Mouse (Mus musculus) MEL (cell line): ENCODE results near the gene Pla1a. TPM values are rescaled to one million over a fixed set of nuclear protein-coding genes. Genes with fewer than 3 reads are reported as not detected.

Experiments used
- DNase-seq: peaks from one replicate; pipeline ENCODE4 v3.0.0; 2011; ENCODE audit warnings: low read depth, low spot score
- H3K27ac ChIP-seq: 2 replicates; pipeline ENCODE4 v1.5.1; 2012; ENCODE audit warnings: low read depth, mild to moderate bottlenecking, control low read depth, low read length, moderate library complexity; ENCODE audit not compliant: control insufficient read depth
- H3K27me3 ChIP-seq, 2 experiments: fragments of 150-350 bp in 1 of 2; sonication (generic) in 1 of 2; 2 replicates each; pipeline ENCODE4 v1.6.1; 2012; ENCODE audit warnings: low read length in 2 of 2, mild to moderate bottlenecking in 2 of 2, improper control_type of control experiment in 1 of 2, moderate library complexity in 1 of 2; ENCODE audit not compliant: insufficient read depth in 2 of 2, control insufficient read depth in 1 of 2
- H3K36me3 ChIP-seq, 2 experiments: 2 replicates each; pipeline ENCODE4 v1.6.1; 2012 to 2014; ENCODE audit warnings: low read length in 2 of 2, improper control_type of control experiment in 1 of 2, inconsistent platforms in 1 of 2, mild to moderate bottlenecking in 1 of 2; ENCODE audit not compliant: insufficient read depth in 2 of 2, control insufficient read depth in 1 of 2
- H3K4me1 ChIP-seq, 2 experiments: fragments of 150-350 bp in 1 of 2; sonication (generic) in 1 of 2; 2 replicates each; pipeline ENCODE4 v1.6.1; 2012; ENCODE audit warnings: low read length in 2 of 2, improper control_type of control experiment in 1 of 2, mild to moderate bottlenecking in 1 of 2; ENCODE audit not compliant: insufficient read depth in 2 of 2, control insufficient read depth in 1 of 2
- H3K4me3 ChIP-seq, 2 experiments: fragments of 150-350 bp in 1 of 2; sonication (generic) in 1 of 2; 2 replicates each; pipeline ENCODE4 v1.5.1; 2012; ENCODE audit warnings: low read depth in 2 of 2, low read length in 2 of 2, mild to moderate bottlenecking in 2 of 2, moderate library complexity in 2 of 2, control low read depth in 1 of 2, improper control_type of control experiment in 1 of 2; ENCODE audit not compliant: control insufficient read depth in 1 of 2, insufficient read depth in 1 of 2
- H3K79me2 ChIP-seq: 2 replicates; pipeline ENCODE4 v1.6.1; 2012; ENCODE audit warnings: mild to moderate bottlenecking, low read length, moderate library complexity; ENCODE audit not compliant: control insufficient read depth, poor library complexity, insufficient read depth
- H3K9ac ChIP-seq: 2 replicates; pipeline ENCODE4 v1.6.1; 2012; ENCODE audit warnings: low read depth, mild to moderate bottlenecking, control low read depth, low read length, moderate library complexity; ENCODE audit not compliant: control insufficient read depth, poor library complexity, severe bottlenecking
- H3K9me3 ChIP-seq: fragments of 150-350 bp; sonication (generic); replicated peaks from 2 replicates; pipeline ENCODE4 v1.6.1; 2012; ENCODE audit warnings: mild to moderate bottlenecking, low read length, improper control_type of control experiment, moderate library complexity; ENCODE audit not compliant: insufficient read depth
- CTCF ChIP-seq, 3 experiments: IDR thresholded peaks in 2 of 3; conservative IDR thresholded peaks in 1 of 3; 2 replicates each; pipeline ENCODE4 v1.5.1; 2011 to 2012; ENCODE audit warnings: low read length in 3 of 3, low read depth in 2 of 3, mild to moderate bottlenecking in 2 of 3, improper control_type of control experiment in 1 of 3, inconsistent platforms in 1 of 3, mixed read lengths in 1 of 3, moderate library complexity in 1 of 3; ENCODE audit not compliant: control insufficient read depth in 1 of 3, insufficient read depth in 1 of 3, poor library complexity in 1 of 3, severe bottlenecking in 1 of 3
- ELF1 ChIP-seq: IDR thresholded peaks from 2 replicates; pipeline ENCODE4 v1.6.1; 2014; ENCODE audit warnings: low read depth, mild to moderate bottlenecking, inconsistent platforms, low read length, improper control_type of control experiment, moderate library complexity
- GABPA ChIP-seq: IDR thresholded peaks from 2 replicates; pipeline ENCODE4 v1.6.1; 2012; ENCODE audit warnings: low read depth, mild to moderate bottlenecking, inconsistent platforms, low read length, improper control_type of control experiment, moderate library complexity
- JUND ChIP-seq: IDR thresholded peaks from 2 replicates; pipeline ENCODE4 v1.6.1; 2011; ENCODE audit warnings: low read depth, mild to moderate bottlenecking, improper control_type of control experiment, low read length
- KAT2A ChIP-seq: conservative IDR thresholded peaks from 2 replicates; pipeline ENCODE4 v1.6.1; 2012; ENCODE audit warnings: low read depth, low read length, improper control_type of control experiment, inconsistent platforms
- MAX ChIP-seq: IDR thresholded peaks from 2 replicates; pipeline ENCODE4 v1.6.1; 2011; ENCODE audit warnings: low read length, improper control_type of control experiment
- MAZ ChIP-seq: IDR thresholded peaks from 2 replicates; pipeline ENCODE4 v1.6.1; 2012; ENCODE audit warnings: low read depth, mild to moderate bottlenecking, inconsistent platforms, low read length, improper control_type of control experiment
- MYB ChIP-seq: IDR thresholded peaks from 2 replicates; pipeline ENCODE4 v1.6.1; 2011; ENCODE audit warnings: mild to moderate bottlenecking, low read depth, low read length, improper control_type of control experiment
- NELFE ChIP-seq: IDR thresholded peaks from 2 replicates; pipeline ENCODE4 v1.6.1; 2011; ENCODE audit warnings: low read depth, low read length, improper control_type of control experiment
- POLR2AphosphoS2 ChIP-seq: IDR thresholded peaks from 2 replicates; pipeline ENCODE4 v1.6.1; 2011; ENCODE audit warnings: low read length, improper control_type of control experiment
- RAD21 ChIP-seq: IDR thresholded peaks from 2 replicates; pipeline ENCODE4 v1.6.1; 2011; ENCODE audit warnings: mild to moderate bottlenecking, low read depth, low read length, improper control_type of control experiment
- TAL1 ChIP-seq: IDR thresholded peaks from 2 replicates; pipeline ENCODE4 v1.6.1; 2012; ENCODE audit warnings: mild to moderate bottlenecking, inconsistent platforms, low read length, moderate library complexity, mixed read lengths
- TCF12 ChIP-seq: IDR thresholded peaks from 2 replicates; pipeline ENCODE4 v1.6.1; 2014; ENCODE audit warnings: low read depth, mild to moderate bottlenecking, inconsistent platforms, low read length, improper control_type of control experiment, moderate library complexity
- USF2 ChIP-seq, 2 experiments: IDR thresholded peaks; 2 replicates each; pipeline ENCODE4 v1.6.1; 2011 to 2012; ENCODE audit warnings: improper control_type of control experiment in 2 of 2, low read length in 2 of 2, borderline replicate concordance in 1 of 2, inconsistent platforms in 1 of 2, low read depth in 1 of 2, mild to moderate bottlenecking in 1 of 2; ENCODE audit not compliant: insufficient read depth in 1 of 2
- ZC3H11A ChIP-seq: IDR thresholded peaks from 2 replicates; pipeline ENCODE4 v1.6.1; 2012; ENCODE audit warnings: low read depth, mild to moderate bottlenecking, inconsistent platforms, low read length, improper control_type of control experiment
- ZMIZ1 ChIP-seq: IDR thresholded peaks from 2 replicates; pipeline ENCODE4 v1.6.1; 2012; ENCODE audit warnings: low read depth, mild to moderate bottlenecking, inconsistent platforms, low read length, improper control_type of control experiment, moderate library complexity
- polyA plus RNA-seq, 2 experiments: library from polyadenylated mRNA; stranded (reverse) in 1 of 2; unstranded in 1 of 2; fragments of >175 nt in 1 of 2; fragments of >200 nt in 1 of 2; gene quantifications; 2 replicates each; pipeline versions ENCODE4 v1.2.1 to v1.2.4; 2012; ENCODE audit warnings: low replicate concordance in 2 of 2, low read depth in 1 of 2; ENCODE audit not compliant: insufficient read length in 2 of 2, insufficient read depth in 1 of 2, missing spikeins in 1 of 2
- total RNA-seq: library from RNA; depleted of rRNA; stranded (reverse); fragments of 300-350 nt; gene quantifications from 2 replicates; pipeline ENCODE4 v1.2.3, GENCODE M21; 2012

Pla1a gene
- total and polyA plus RNA-seq, 3 experiments: 0.04 TPM; not detected in 2

DNA sequence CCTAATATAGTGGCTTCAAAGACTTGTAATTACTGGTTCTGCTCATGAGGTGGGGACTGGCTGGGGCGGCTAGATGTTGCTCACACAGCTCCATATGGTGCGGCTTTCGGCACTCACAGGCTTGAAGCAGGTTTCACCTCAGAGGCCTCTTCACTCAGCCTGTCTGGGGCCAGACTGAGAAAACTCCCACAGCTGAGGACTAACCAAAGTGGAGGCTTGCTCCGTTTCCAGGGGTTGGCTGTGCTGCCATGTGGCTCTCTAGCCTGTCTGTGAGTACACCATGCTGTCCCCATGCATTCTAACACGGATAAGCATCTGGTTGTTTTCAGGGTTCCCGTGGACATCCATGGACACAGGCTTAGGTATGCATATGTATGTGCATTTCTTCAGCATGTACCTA is 54.4 kb downstream of the Pla1a start:
- Histone ChIP-seq H3K4me1 (peaks cover 17 to 29% of the 10 kb centered on the region in 2 experiments), H3K9me3 (no peaks in the 10 kb centered on the region), H3K27me3 (no peaks in the 10 kb centered on the region), H3K27ac (peak overlapping the region; percentile 21), H3K79me2 (peaks cover 17% of the 10 kb centered on the region), H3K36me3 (peaks cover 3 to 31% of the 10 kb centered on the region in 2 experiments; a peak in 3 of 4 replicates)
- DNase-seq: peak; percentile 32
- TF ChIP-seq ELF1 (no peak), KAT2A (no peak), NELFE (no peak), POLR2AphosphoS2 (no peak; the same call in 1 of the 2 replicates), RAD21 (no peak), MYB (no peak), MAX (no peak), ZMIZ1 (no peak), MAZ (no peak), TAL1 (no peak), GABPA (no peak)
- TF ChIP-seq, all 39 proteins: peak for 0
- H3K4me3 ChIP-seq: no peak overlapping the region
- H3K9ac ChIP-seq: no peak overlapping the region

DNA sequence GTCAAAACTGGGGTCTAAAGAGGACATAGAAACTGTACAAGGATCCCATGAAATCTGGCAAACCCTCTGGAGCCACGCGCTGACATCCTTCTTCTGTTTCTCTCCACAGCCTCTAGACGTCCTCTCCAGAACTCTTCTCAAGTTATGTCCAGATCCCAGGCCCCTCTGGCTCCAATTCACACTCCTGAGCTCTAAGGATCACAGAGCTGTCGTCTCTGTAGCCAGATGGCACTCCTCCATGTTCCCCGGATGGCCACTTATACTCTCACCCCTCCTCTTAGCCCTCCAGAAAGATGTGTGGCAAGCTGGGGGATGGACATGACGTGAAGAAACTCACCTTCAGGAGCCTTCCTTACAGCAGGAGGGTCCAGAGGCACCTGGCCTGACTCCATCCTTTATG is 55.4 kb downstream of the Pla1a start:
- Histone ChIP-seq H3K36me3 (peaks cover 3 to 31% of the 10 kb centered on the region in 2 experiments; a peak in 3 of 4 replicates), H3K79me2 (peaks cover 22% of the 10 kb centered on the region), H3K9me3 (no peaks in the 10 kb centered on the region), H3K4me3 (no peak overlapping the region), H3K4me1 (peaks cover 14 to 38% of the 10 kb centered on the region in 2 experiments), H3K27ac (no peak overlapping the region), H3K27me3 (no peaks in the 10 kb centered on the region), H3K9ac (no peak overlapping the region)
- DNase-seq: no peak
- TF ChIP-seq USF2 (IDR thresholded peaks at IDR 0.05; ENCODE audit: borderline replicate concordance in 1 of 2, insufficient read depth in 1 of 2, low read depth in 1 of 2, low read length in 2 of 2) (no peak), JUND (no peak), CTCF (IDR thresholded peaks at IDR 0.05 in 2 of 3, conservative IDR thresholded peaks at IDR 0.05 in 1 of 3; ENCODE audit: control insufficient read depth in 1 of 3, insufficient read depth in 1 of 3, low read depth in 2 of 3, low read length in 3 of 3, poor library complexity in 1 of 3, severe bottlenecking in 1 of 3) (no peak), TCF12 (no peak), MYB (no peak), POLR2AphosphoS2 (no peak), ZC3H11A (no peak)
